Mouse (Mus musculus) ES-E14 (cell line): Measurements from ENCODE around the gene Slc18a3. TPM values are rescaled to one million over a fixed set of nuclear protein-coding genes. Genes with fewer than 3 reads are reported as not detected.

ENCODE experiments used
- DNase-seq: peaks from one replicate; pipeline ENCODE4 v3.0.0-alpha.2; 2013; ENCODE audit warnings: low read depth, low spot score
- H3K27ac ChIP-seq: 2 replicates; pipeline ENCODE4 v1.5.1; 2012; ENCODE audit warnings: low read depth, mild to moderate bottlenecking, low read length, moderate library complexity, mixed read lengths; ENCODE audit not compliant: poor library complexity, insufficient read depth, severe bottlenecking
- H3K36me3 ChIP-seq: 2 replicates; pipeline ENCODE4 v1.6.1; 2012; ENCODE audit warnings: mild to moderate bottlenecking, low read length, moderate library complexity, mixed read lengths; ENCODE audit not compliant: control insufficient read depth, poor library complexity, insufficient read depth, severe bottlenecking
- H3K4me1 ChIP-seq, 2 experiments: fragments of 150-350 bp in 1 of 2; sonication (generic) in 1 of 2; 2 replicates each; pipeline ENCODE4 v1.6.1; 2012; ENCODE audit warnings: low read length in 2 of 2, mild to moderate bottlenecking in 1 of 2, mixed read lengths in 1 of 2; ENCODE audit not compliant: control insufficient read depth in 2 of 2, insufficient read depth in 2 of 2, poor library complexity in 1 of 2
- H3K4me3 ChIP-seq, 2 experiments: fragments of 150-350 bp in 1 of 2; sonication (generic) in 1 of 2; 2 replicates each; pipeline ENCODE4 v1.5.1; 2012; ENCODE audit warnings: low read length in 2 of 2, low read depth in 1 of 2, mild to moderate bottlenecking in 1 of 2, mixed read lengths in 1 of 2; ENCODE audit not compliant: insufficient read depth in 1 of 2, poor library complexity in 1 of 2, severe bottlenecking in 1 of 2
- H3K9ac ChIP-seq: 2 replicates; pipeline ENCODE4 v1.6.1; 2012; ENCODE audit warnings: low read depth, mild to moderate bottlenecking, low read length, mixed read lengths; ENCODE audit not compliant: poor library complexity, insufficient read depth, severe bottlenecking
- H3K9me3 ChIP-seq: fragments of 150-350 bp; sonication (generic); 2 replicates; pipeline ENCODE4 v1.6.1; 2012; ENCODE audit warnings: low read depth, mild to moderate bottlenecking, low read length; ENCODE audit not compliant: control insufficient read depth, insufficient read depth
- CHD2 ChIP-seq: IDR thresholded peaks from 2 replicates; pipeline ENCODE4 v1.6.1; 2014; ENCODE audit warnings: mild to moderate bottlenecking, low read depth, low read length, inconsistent platforms
- HCFC1 ChIP-seq: IDR thresholded peaks from 2 replicates; pipeline ENCODE4 v1.6.1; 2012; ENCODE audit warnings: low read length, inconsistent platforms, borderline replicate concordance; ENCODE audit not compliant: insufficient read depth
- MAFK ChIP-seq: IDR thresholded peaks from 2 replicates; pipeline ENCODE4 v1.6.1; 2014; ENCODE audit warnings: mild to moderate bottlenecking, low read depth, low read length, inconsistent platforms; ENCODE audit not compliant: insufficient read depth
- ZC3H11A ChIP-seq: IDR thresholded peaks from 2 replicates; pipeline ENCODE4 v1.6.1; 2012; ENCODE audit warnings: low read depth, mild to moderate bottlenecking, inconsistent platforms, low read length, borderline replicate concordance
- ZNF384 ChIP-seq: IDR thresholded peaks from 2 replicates; pipeline ENCODE4 v1.6.1; 2012; ENCODE audit warnings: low read depth, low read length, inconsistent platforms
- in situ Hi-C, 2 experiments: fragments of 600-800 bp; cut with MboI; formaldehyde crosslinking; loops; one replicate each; pipeline ENCODE4 v1.15.1; 2025; ENCODE audit warnings: low sequenced_read_pairs in 2 of 2, inconsistent platforms in 1 of 2; ENCODE audit not compliant: unreplicated experiment in 2 of 2
- total RNA-seq: library from RNA; depleted of rRNA; stranded (reverse); fragments of 300-350 nt; gene quantifications from 2 replicates; pipeline ENCODE4 v1.2.3, GENCODE M21; 2012

Gene Slc18a3
- total RNA-seq, 1 experiment: 1.0 TPM

DNA sequence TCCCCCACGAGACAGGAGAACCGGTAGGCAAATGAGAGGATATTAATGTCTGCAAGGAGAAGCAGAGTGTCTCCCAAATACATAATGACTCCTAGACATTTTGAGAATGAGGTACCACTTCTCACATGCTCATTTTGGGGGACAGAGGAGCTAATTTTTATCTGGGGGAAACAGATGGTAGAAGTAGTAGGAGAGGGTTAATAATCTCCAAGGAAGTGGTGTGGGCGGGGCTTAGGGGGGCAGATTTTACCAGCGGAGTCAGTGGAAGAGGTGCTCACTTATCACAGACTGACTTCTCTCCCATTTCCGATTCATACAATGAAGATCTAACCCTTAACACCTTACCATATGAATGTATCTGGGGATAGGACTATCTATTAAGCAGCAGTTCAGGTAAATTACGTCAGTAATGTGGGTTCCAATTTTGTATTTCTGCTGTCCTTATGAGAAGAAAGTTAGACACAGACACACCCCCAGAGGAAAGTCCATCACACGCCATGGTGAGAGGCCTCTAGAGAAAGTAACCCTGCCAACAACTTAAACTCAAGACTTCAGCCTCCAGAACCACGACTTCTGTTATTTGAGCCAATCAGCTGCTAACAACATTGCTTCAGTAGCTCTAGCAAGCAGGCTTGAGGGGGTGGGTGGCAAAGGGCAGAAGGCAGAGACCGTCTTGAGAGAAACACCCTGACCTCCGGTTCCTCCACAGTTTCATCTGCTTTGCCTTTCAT lies 43.6 kb upstream of the Slc18a3 start:
- in situ Hi-C loops: no loop called here

GRCm38 (mm10) chr14:32507216-32507615 lies 42.6 kb upstream of the Slc18a3 start:
- H3K27ac ChIP-seq: no peak overlapping the region
- H3K4me1 ChIP-seq: no peaks in the 10 kb centered on the region
- TF ChIP-seq HCFC1 (no peak), CHD2 (no peak), MAFK (no peak), ZC3H11A (no peak), ZNF384 (no peak)
- H3K4me3 ChIP-seq: no peak overlapping the region
- no peak overlapping the region for H3K9ac ChIP-seq
- H3K9me3 ChIP-seq: no peaks in the 10 kb centered on the region
- DNase-seq: no peak
- in situ Hi-C loops: no loop called here
- H3K36me3 ChIP-seq: no peaks in the 10 kb centered on the region

More for the DNA sequence above, 43.6 kb upstream of the Slc18a3 start:
- Histone ChIP-seq H3K36me3 (no peaks in the 10 kb centered on the region), H3K4me3 (no peak overlapping the region), H3K27ac (no peak overlapping the region), H3K9me3 (no peaks in the 10 kb centered on the region), H3K9ac (no peak overlapping the region), H3K4me1 (peaks cover 0 to 2% of the 10 kb centered on the region in 2 experiments; a peak in 1 of 4 replicates)
- no peak for TF ChIP-seq ZNF384
- no peak for TF ChIP-seq MAFK
- TF ChIP-seq HCFC1: no peak
- TF ChIP-seq ZC3H11A: no peak
- TF ChIP-seq CHD2: no peak
- no peak for DNase-seq

GRCm38 (mm10) chr14:32506329-32506728 lies 41.7 kb upstream of the Slc18a3 start:
- no peak for TF ChIP-seq MAFK
- TF ChIP-seq ZC3H11A: no peak
- no peak for TF ChIP-seq ZNF384
- no peak for TF ChIP-seq HCFC1
- TF ChIP-seq CHD2: no peak
- no peak overlapping the region for H3K9ac ChIP-seq
- no peaks in the 10 kb centered on the region for H3K36me3 ChIP-seq
- H3K9me3 ChIP-seq: no peaks in the 10 kb centered on the region
- H3K27ac ChIP-seq: no peak overlapping the region
- H3K4me3 ChIP-seq: no peak overlapping the region
- no peak for DNase-seq
- no peaks in the 10 kb centered on the region for H3K4me1 ChIP-seq
- in situ Hi-C loops: no loop called here

- no peak for DNase-seq
- no peaks in the 10 kb centered on the region for H3K9me3 ChIP-seq
- no peaks in the 10 kb centered on the region for H3K36me3 ChIP-seq
- H3K9ac ChIP-seq: no peak overlapping the region
- no peak overlapping the region for H3K27ac ChIP-seq
- in situ Hi-C loops: no loop called here
- no peaks in the 10 kb centered on the region for H3K4me1 ChIP-seq
- TF ChIP-seq ZC3H11A: no peak
- no peak for TF ChIP-seq CHD2
- TF ChIP-seq ZNF384: no peak
- TF ChIP-seq MAFK: no peak
- TF ChIP-seq HCFC1: no peak
- no peak overlapping the region for H3K4me3 ChIP-seq
Observed at GRCm38 (mm10) chr14:32503897-32504296, 39.2 kb upstream of the Slc18a3 start.
